Mouse (Mus musculus) bone marrow macrophage, adult 2 months (primary cell): ENCODE measurements around the gene Ano2.

Experiments
- CTCF ChIP-seq: IDR thresholded peaks from 2 replicates; pipeline ENCODE4 v1.5.1; 2012; ENCODE audit warnings: low read depth, mild to moderate bottlenecking, low read length, moderate library complexity
- POLR2A ChIP-seq: IDR thresholded peaks from 2 replicates; pipeline ENCODE4 v1.6.1; 2012; ENCODE audit warnings: mild to moderate bottlenecking, low read depth, low read length, borderline replicate concordance

DNA sequence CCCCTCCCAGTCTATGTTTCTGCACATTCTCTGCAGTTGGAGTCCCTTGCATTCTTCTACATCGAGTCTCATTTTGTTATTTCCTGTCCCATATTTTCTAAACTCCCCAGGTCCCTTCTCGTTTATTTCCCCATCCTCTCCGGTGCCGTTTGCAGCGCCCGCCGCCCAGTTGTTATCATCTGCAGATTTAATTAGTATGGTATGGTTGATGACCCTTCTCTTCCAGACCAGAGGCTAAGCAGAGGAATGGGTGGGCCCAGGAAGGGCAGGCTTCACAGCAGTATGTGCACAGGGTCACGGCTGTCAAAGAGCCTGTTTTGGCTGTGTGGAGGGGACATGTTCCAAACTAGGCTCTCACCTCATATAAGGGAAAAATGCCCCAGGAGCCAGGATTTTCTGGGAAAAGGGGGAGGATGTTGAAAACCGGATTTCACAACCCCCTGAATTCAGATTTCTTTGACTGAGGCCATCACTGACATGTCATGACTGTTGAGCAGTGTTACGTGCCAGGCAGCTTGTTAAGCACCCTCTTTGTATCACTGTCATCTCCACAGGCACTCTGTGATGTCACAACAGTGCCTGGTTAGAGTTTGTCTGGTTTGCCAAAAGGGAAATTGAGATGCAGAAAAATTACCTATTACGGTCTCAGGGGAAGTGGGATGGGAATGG is 72.8 kb downstream of the Ano2 start:
- TF ChIP-seq CTCF (no peak), POLR2A (no peak)
